Mouse (Mus musculus) brown adipose tissue, adult 24 weeks (tissue): ENCODE results near the gene Klf3. TPM values are rescaled to one million over a fixed set of nuclear protein-coding genes. Genes with fewer than 3 reads are reported as not detected.
"Not testable (repeated sequence)": the region's sequence is repeated elsewhere in the genome, so short reads cannot be mapped to it uniquely, and the experiment has no call there.

Source experiments
- H3K27ac ChIP-seq: fragments of 200-500 bp; replicated peaks from 2 replicates; pipeline ENCODE4 v1.5.1; 2012; ENCODE audit warnings: low read depth, mild to moderate bottlenecking, low read length
- H3K4me1 ChIP-seq: fragments of 200-500 bp; 2 replicates; pipeline ENCODE4 v1.6.1; 2012; ENCODE audit warnings: low read length, mixed read lengths; ENCODE audit not compliant: control insufficient read depth, insufficient read depth, insufficient read length
- H3K4me3 ChIP-seq: fragments of 200-500 bp; 2 replicates; pipeline ENCODE4 v1.5.1; 2012; ENCODE audit warnings: low read depth, mild to moderate bottlenecking, low read length, moderate library complexity; ENCODE audit not compliant: insufficient read depth
- polyA plus RNA-seq: library from polyadenylated mRNA; stranded (reverse); fragments of >200 nt; gene quantifications from 2 replicates; pipeline ENCODE4 v1.2.4, GENCODE M21; 2012; ENCODE audit not compliant: missing spikeins, insufficient read depth, insufficient read length

The Klf3 gene
- polyA plus RNA-seq, 1 experiment = 33.5 TPM

DNA sequence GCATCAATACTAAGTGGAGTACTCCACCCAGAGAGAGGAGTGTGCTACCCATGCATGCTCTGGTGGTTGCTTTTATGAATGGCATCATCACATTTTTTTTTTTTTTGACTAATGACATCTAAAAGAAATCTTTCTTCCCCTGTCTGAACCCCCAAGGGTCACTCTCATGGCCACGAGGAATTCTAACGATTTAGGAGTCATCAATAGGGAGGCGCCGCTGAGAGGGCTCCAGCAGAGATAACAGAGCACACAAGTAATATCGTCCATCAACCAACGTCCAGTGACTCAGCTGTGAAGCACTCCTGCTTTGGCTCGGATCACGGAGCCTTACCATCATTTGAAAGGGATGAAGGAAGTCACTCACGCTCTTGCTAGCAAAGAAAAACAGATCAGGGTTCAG is 63.9 kb downstream of the Klf3 start:
- no peak overlapping the region for H3K4me3 ChIP-seq
- H3K4me1 ChIP-seq = peaks cover 10% of the 10 kb centered on the region
- H3K27ac ChIP-seq = no peak overlapping the region

DNA sequence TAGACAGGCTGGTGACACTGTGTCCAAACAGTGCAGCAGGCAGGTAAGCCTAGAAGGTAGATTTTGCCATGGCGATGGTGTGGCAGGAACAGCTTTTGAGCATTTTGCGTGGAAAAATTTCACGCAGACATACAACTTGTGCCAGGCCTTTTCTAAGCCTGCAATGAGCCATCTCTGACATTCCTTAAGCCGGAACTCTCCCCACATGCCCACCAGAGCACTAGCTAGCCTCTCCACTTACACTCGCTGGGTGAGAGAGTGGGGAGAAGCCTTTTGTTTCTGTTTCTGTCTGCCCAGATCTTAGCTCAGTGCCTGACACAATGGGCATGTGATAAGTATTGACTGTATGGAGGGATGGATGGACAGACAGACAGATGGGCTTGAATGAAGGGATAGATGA is 64.4 kb downstream of the Klf3 start:
- Histone ChIP-seq H3K27ac (no peak overlapping the region), H3K4me1 (peaks cover 10% of the 10 kb centered on the region), H3K4me3 (no peak overlapping the region)

DNA sequence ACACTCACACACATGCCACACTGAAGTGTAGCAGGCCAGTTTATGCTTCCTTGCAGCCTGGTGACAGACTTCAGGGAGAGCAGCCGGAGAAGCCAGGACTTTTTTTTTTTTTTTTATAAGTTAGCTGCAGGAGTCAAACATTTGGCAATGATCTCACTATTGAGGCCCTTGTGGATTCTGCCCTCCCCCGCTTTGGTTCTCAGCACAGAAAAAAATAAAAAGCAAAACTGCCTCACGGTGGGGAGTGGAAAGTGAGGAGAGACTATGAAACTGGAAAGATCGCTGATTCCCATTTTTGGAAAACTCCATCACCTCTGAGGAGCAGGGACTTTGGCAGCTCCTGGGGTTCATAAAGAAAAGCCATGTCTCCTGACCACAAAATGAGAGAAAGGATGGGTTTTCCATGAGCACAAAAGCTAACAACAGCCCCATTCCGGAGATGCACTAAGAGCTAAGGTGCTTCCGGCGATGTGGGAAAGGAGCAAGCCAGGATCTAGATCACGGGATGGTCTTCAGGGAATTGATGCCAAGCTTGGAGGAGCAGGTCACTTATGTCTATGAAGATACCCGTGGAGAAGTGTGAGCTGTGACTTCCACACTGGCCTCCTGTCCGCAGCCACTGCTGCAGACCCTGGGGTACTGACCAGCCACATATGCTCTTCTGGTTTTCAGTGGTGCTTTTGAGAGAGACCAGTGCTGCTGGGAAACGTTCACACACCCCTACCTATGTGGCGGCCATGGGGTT is 73.1 kb downstream of the Klf3 start:
- H3K4me3 ChIP-seq = no peak overlapping the region
- 0 out of 2 replicates have a peak, but pooled peaks cover 3% of the 10 kb centered on the region for H3K4me1 ChIP-seq
- no peak overlapping the region for H3K27ac ChIP-seq

DNA sequence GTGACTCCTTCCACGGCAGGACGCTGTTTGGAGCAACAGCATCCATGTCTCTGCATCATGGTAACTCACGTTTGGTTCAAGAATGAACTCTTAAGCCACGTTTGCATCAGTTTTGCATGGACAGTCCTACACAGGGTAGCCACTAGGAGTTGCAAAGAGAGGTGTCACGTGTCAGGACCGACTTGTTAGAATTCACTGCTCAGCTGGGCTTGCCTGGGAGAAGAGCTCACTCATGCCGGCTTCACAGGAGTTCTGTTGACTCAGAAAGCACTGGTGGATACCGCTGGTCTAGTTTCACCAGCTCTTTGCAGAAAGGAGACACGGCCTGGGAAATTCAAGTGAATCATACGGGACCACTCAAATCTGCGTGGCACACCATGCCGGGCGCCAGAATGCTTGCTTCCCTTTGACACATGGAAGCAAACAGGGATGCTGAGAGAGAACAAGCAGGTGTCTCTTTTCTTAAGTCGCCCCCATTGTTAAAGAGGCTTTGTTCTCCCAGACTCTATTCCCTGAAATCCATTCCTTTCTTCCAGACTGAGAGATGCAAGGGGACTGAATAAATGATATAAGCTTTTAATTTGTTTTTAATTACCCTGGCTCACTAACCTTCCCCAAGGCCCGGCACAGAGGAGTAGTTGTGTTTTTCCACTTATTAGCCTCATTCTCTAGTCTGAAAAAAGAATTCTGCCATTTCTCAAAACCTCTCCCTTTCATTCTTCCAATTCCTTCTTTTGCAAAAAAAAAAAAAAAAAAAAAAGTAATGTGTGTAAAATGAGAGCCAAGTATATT is 74.2 kb downstream of the Klf3 start:
- Histone ChIP-seq H3K4me1 (0 out of 2 replicates have a peak, but pooled peaks cover 3% of the 10 kb centered on the region), H3K27ac (no peak overlapping the region)

DNA sequence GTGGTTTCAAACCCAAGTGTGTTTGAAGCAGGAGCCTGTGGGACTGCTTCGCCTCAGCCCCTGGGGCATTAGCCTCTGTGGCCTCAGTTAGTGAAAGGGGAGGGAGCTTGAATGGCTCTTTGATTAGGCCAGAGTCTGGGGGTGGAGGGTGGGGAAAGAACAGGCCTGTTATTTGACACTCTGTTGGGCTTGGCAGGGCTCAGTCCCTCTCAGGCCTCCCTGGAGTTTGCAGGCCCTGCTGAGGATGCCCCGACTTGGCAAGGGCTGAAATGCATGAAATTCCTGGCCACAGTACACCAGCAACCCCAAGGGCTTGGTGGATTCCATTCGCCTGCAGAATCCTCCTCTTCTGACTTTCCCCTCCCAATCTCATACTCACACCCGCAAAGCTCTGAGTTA is 74.8 kb downstream of the Klf3 start:
- Histone ChIP-seq H3K4me3 (no peak overlapping the region), H3K27ac (no peak overlapping the region), H3K4me1 (0 out of 2 replicates have a peak, but pooled peaks cover 3% of the 10 kb centered on the region)

More for the DNA sequence above, 74.2 kb downstream of the Klf3 start:
- no peak overlapping the region for H3K4me3 ChIP-seq

DNA sequence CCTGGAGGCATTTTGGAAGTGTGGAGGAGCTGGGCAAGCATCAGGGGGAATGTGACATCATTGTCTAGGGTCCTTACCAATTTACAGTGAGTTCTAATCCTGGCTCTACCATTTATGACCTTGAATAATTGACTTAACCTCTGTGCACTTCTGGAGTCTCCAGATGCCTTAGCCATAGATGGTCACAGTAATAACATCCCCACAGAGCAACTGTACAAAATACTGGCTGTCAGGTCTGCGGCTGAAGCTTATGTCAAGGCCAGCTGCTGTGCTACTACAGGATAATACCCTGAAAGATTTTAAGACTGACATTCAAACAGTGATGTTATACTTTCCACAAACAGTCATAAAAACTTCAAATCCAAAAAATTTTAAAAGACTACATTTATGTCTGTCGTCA is 75.3 kb downstream of the Klf3 start:
- H3K27ac ChIP-seq = no peak overlapping the region
- H3K4me1 ChIP-seq = 0 out of 2 replicates have a peak, but pooled peaks cover 3% of the 10 kb centered on the region
- H3K4me3 ChIP-seq = no peak overlapping the region

DNA sequence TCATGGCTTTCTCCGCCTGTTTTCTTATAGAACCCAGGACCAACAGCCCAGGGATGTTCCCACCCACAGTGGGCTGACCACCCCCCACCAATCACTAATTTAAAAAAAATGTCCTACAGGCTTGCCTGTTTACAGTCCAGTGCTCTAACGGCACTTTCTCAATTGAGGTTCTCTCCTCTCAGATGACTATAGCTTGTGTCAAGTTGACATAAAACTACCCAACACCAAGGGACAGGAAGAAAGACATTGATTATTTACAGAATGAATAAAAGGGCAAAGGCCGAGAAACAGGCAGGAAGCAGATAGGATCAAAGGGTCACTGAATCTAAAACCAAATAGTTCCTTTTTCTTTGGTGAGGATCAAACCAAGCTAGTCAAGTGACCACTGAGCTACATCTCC is 76.1 kb downstream of the Klf3 start:
- Histone ChIP-seq H3K4me1 (peaks cover 6% of the 10 kb centered on the region; the same call in 1 of the 2 replicates), H3K27ac (no peak overlapping the region), H3K4me3 (no peak overlapping the region)

DNA sequence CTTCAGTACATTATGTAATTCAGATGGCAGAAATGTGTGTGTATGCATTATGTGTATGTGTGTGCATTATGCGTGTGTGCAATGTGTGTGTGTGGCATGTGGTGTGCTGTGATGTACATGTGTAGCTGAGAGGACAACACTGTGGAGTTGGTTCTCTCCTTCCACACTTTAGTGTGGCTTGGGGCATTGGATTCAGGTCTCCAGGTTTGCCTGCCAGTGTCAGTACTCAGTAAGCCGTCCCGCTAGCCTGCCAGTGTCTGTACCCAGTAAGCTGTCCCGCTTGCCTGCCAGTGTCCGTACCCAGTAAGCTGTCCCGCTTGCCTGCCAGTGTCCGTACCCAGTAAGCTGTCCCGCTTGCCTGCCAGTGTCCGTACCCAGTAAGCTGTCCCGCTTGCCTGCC is 78.4 kb downstream of the Klf3 start:
- H3K27ac ChIP-seq, H3K4me1 ChIP-seq, H3K4me3 ChIP-seq: not testable (repeated sequence)

DNA sequence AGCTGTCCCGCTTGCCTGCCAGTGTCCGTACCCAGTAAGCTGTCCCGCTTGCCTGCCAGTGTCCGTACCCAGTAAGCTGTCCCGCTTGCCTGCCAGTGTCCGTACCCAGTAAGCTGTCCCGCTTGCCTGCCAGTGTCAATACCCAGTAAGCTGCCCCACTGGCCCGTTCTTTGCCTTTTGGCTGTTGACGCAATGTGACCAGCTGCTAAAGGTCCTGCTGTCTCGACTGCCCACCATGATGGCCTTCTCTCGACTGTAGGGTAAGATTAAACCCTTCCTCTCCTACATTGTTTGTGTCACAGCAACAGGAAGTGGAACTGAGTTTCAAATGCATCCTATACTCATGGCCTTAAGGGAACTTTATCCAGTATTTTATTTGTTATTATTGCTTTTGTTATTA is 78.8 kb downstream of the Klf3 start:
- not testable (repeated sequence) for H3K4me1 ChIP-seq, H3K27ac ChIP-seq, H3K4me3 ChIP-seq

Other genes with a start within 250 kb of the Klf3 start
- gene Tlr1, start 130.2 kb downstream of the Klf3 start, polyA plus RNA-seq = 2.4 TPM in 1 of 2 replicates, not detected in the other
- not detected in 2 replicates for gene Tlr6, start 156.7 kb downstream of the Klf3 start, polyA plus RNA-seq
- gene Fam114a1, start 166.7 kb downstream of the Klf3 start, polyA plus RNA-seq = 9.2 and 13.2 TPM in 2 replicates